Mouse (Mus musculus) MEL (cell line): ENCODE measurements around the gene Eef1a2. TPM values are rescaled to one million over a fixed set of nuclear protein-coding genes. Genes with fewer than 3 reads are reported as not detected.

Source experiments
- DNase-seq: peaks from one replicate; pipeline ENCODE4 v3.0.0; 2011; ENCODE audit warnings: low read depth, low spot score
- H3K27ac ChIP-seq: 2 replicates; pipeline ENCODE4 v1.5.1; 2012; ENCODE audit warnings: low read depth, mild to moderate bottlenecking, control low read depth, low read length, moderate library complexity; ENCODE audit not compliant: control insufficient read depth
- H3K27me3 ChIP-seq, 2 experiments: fragments of 150-350 bp in 1 of 2; sonication (generic) in 1 of 2; 2 replicates each; pipeline ENCODE4 v1.6.1; 2012; ENCODE audit warnings: low read length in 2 of 2, mild to moderate bottlenecking in 2 of 2, improper control_type of control experiment in 1 of 2, moderate library complexity in 1 of 2; ENCODE audit not compliant: insufficient read depth in 2 of 2, control insufficient read depth in 1 of 2
- H3K36me3 ChIP-seq, 2 experiments: 2 replicates each; pipeline ENCODE4 v1.6.1; 2012 to 2014; ENCODE audit warnings: low read length in 2 of 2, improper control_type of control experiment in 1 of 2, inconsistent platforms in 1 of 2, mild to moderate bottlenecking in 1 of 2; ENCODE audit not compliant: insufficient read depth in 2 of 2, control insufficient read depth in 1 of 2
- H3K4me1 ChIP-seq, 2 experiments: fragments of 150-350 bp in 1 of 2; sonication (generic) in 1 of 2; 2 replicates each; pipeline ENCODE4 v1.6.1; 2012; ENCODE audit warnings: low read length in 2 of 2, improper control_type of control experiment in 1 of 2, mild to moderate bottlenecking in 1 of 2; ENCODE audit not compliant: insufficient read depth in 2 of 2, control insufficient read depth in 1 of 2
- H3K4me3 ChIP-seq, 2 experiments: fragments of 150-350 bp in 1 of 2; sonication (generic) in 1 of 2; 2 replicates each; pipeline ENCODE4 v1.5.1; 2012; ENCODE audit warnings: low read depth in 2 of 2, low read length in 2 of 2, mild to moderate bottlenecking in 2 of 2, moderate library complexity in 2 of 2, control low read depth in 1 of 2, improper control_type of control experiment in 1 of 2; ENCODE audit not compliant: control insufficient read depth in 1 of 2, insufficient read depth in 1 of 2
- H3K79me2 ChIP-seq: 2 replicates; pipeline ENCODE4 v1.6.1; 2012; ENCODE audit warnings: mild to moderate bottlenecking, low read length, moderate library complexity; ENCODE audit not compliant: control insufficient read depth, poor library complexity, insufficient read depth
- H3K9ac ChIP-seq: 2 replicates; pipeline ENCODE4 v1.6.1; 2012; ENCODE audit warnings: low read depth, mild to moderate bottlenecking, control low read depth, low read length, moderate library complexity; ENCODE audit not compliant: control insufficient read depth, poor library complexity, severe bottlenecking
- H3K9me3 ChIP-seq: fragments of 150-350 bp; sonication (generic); replicated peaks from 2 replicates; pipeline ENCODE4 v1.6.1; 2012; ENCODE audit warnings: mild to moderate bottlenecking, low read length, improper control_type of control experiment, moderate library complexity; ENCODE audit not compliant: insufficient read depth
- CHD1 ChIP-seq: IDR thresholded peaks from 2 replicates; pipeline ENCODE4 v1.6.1; 2012; ENCODE audit warnings: low read depth, mild to moderate bottlenecking, inconsistent platforms, low read length, improper control_type of control experiment
- CHD2 ChIP-seq: IDR thresholded peaks from 2 replicates; pipeline ENCODE4 v1.6.1; 2011; ENCODE audit warnings: low read length, improper control_type of control experiment
- E2F4 ChIP-seq: IDR thresholded peaks from 2 replicates; pipeline ENCODE4 v1.6.1; 2011; ENCODE audit warnings: low read depth, low read length, improper control_type of control experiment, borderline replicate concordance
- ELF1 ChIP-seq: IDR thresholded peaks from 2 replicates; pipeline ENCODE4 v1.6.1; 2014; ENCODE audit warnings: low read depth, mild to moderate bottlenecking, inconsistent platforms, low read length, improper control_type of control experiment, moderate library complexity
- EP300 ChIP-seq, 2 experiments: IDR thresholded peaks; 2 replicates each; pipeline ENCODE4 v1.6.1; 2011; ENCODE audit warnings: improper control_type of control experiment in 2 of 2, low read length in 2 of 2, low read depth in 1 of 2, mild to moderate bottlenecking in 1 of 2
- ETS1 ChIP-seq: IDR thresholded peaks from 2 replicates; pipeline ENCODE4 v1.6.1; 2012; ENCODE audit warnings: low read depth, mild to moderate bottlenecking, inconsistent platforms, low read length, improper control_type of control experiment, moderate library complexity
- GABPA ChIP-seq: IDR thresholded peaks from 2 replicates; pipeline ENCODE4 v1.6.1; 2012; ENCODE audit warnings: low read depth, mild to moderate bottlenecking, inconsistent platforms, low read length, improper control_type of control experiment, moderate library complexity
- GATA1 ChIP-seq: IDR thresholded peaks from 2 replicates; pipeline ENCODE4 v1.6.1; 2011; ENCODE audit warnings: low read depth, low read length, improper control_type of control experiment
- JUND ChIP-seq: IDR thresholded peaks from 2 replicates; pipeline ENCODE4 v1.6.1; 2011; ENCODE audit warnings: low read depth, mild to moderate bottlenecking, improper control_type of control experiment, low read length
- KAT2A ChIP-seq: conservative IDR thresholded peaks from 2 replicates; pipeline ENCODE4 v1.6.1; 2012; ENCODE audit warnings: low read depth, low read length, improper control_type of control experiment, inconsistent platforms
- MAFK ChIP-seq: IDR thresholded peaks from 2 replicates; pipeline ENCODE4 v1.6.1; 2011; ENCODE audit warnings: low read depth, mild to moderate bottlenecking, low read length, improper control_type of control experiment, borderline replicate concordance
- MAX ChIP-seq: IDR thresholded peaks from 2 replicates; pipeline ENCODE4 v1.6.1; 2011; ENCODE audit warnings: low read length, improper control_type of control experiment
- MAZ ChIP-seq: IDR thresholded peaks from 2 replicates; pipeline ENCODE4 v1.6.1; 2012; ENCODE audit warnings: low read depth, mild to moderate bottlenecking, inconsistent platforms, low read length, improper control_type of control experiment
- MEF2A ChIP-seq: IDR thresholded peaks from 2 replicates; pipeline ENCODE4 v1.6.1; 2014; ENCODE audit warnings: low read depth, mild to moderate bottlenecking, inconsistent platforms, low read length, improper control_type of control experiment; ENCODE audit not compliant: poor library complexity, insufficient replicate concordance, severe bottlenecking; ENCODE audit errors: extremely low read depth
- MYC ChIP-seq: IDR thresholded peaks from 2 replicates; pipeline ENCODE4 v1.6.1; 2011; ENCODE audit warnings: low read depth, mild to moderate bottlenecking, low read length, improper control_type of control experiment, moderate library complexity
- NELFE ChIP-seq: IDR thresholded peaks from 2 replicates; pipeline ENCODE4 v1.6.1; 2011; ENCODE audit warnings: low read depth, low read length, improper control_type of control experiment
- POLR2A ChIP-seq, 2 experiments: IDR thresholded peaks; 2 replicates each; pipeline ENCODE4 v1.6.1; 2011 to 2012; ENCODE audit warnings: low read length in 2 of 2, mild to moderate bottlenecking in 2 of 2, control low read depth in 1 of 2, improper control_type of control experiment in 1 of 2, low read depth in 1 of 2, moderate library complexity in 1 of 2; ENCODE audit not compliant: control insufficient read depth in 1 of 2, insufficient read depth in 1 of 2, poor library complexity in 1 of 2
- POLR2AphosphoS2 ChIP-seq: IDR thresholded peaks from 2 replicates; pipeline ENCODE4 v1.6.1; 2011; ENCODE audit warnings: low read length, improper control_type of control experiment
- POLR2AphosphoS5 ChIP-seq: IDR thresholded peaks from 2 replicates; pipeline ENCODE4 v1.6.1; 2012; ENCODE audit warnings: low read depth, borderline replicate concordance, mild to moderate bottlenecking, inconsistent platforms, low read length, moderate library complexity, mixed read lengths
- RAD21 ChIP-seq: IDR thresholded peaks from 2 replicates; pipeline ENCODE4 v1.6.1; 2011; ENCODE audit warnings: mild to moderate bottlenecking, low read depth, low read length, improper control_type of control experiment
- SIN3A ChIP-seq: IDR thresholded peaks from 2 replicates; pipeline ENCODE4 v1.6.1; 2012; ENCODE audit warnings: low read length, improper control_type of control experiment, inconsistent platforms
- SMC3 ChIP-seq: IDR thresholded peaks from 2 replicates; pipeline ENCODE4 v1.6.1; 2011; ENCODE audit warnings: low read depth, low read length, improper control_type of control experiment
- TBP ChIP-seq: IDR thresholded peaks from 2 replicates; pipeline ENCODE4 v1.8.0; 2011; ENCODE audit warnings: low read depth, low read length, improper control_type of control experiment
- TCF12 ChIP-seq: IDR thresholded peaks from 2 replicates; pipeline ENCODE4 v1.6.1; 2014; ENCODE audit warnings: low read depth, mild to moderate bottlenecking, inconsistent platforms, low read length, improper control_type of control experiment, moderate library complexity
- UBTF ChIP-seq: IDR thresholded peaks from 2 replicates; pipeline ENCODE4 v1.6.1; 2012; ENCODE audit warnings: low read depth, mild to moderate bottlenecking, inconsistent platforms, low read length, improper control_type of control experiment, moderate library complexity, borderline replicate concordance; ENCODE audit not compliant: insufficient read depth
- USF1 ChIP-seq: IDR thresholded peaks from 2 replicates; pipeline ENCODE4 v1.6.1; 2014; ENCODE audit warnings: low read depth, mild to moderate bottlenecking, inconsistent platforms, low read length, improper control_type of control experiment, moderate library complexity
- USF2 ChIP-seq, 2 experiments: IDR thresholded peaks; 2 replicates each; pipeline ENCODE4 v1.6.1; 2011 to 2012; ENCODE audit warnings: improper control_type of control experiment in 2 of 2, low read length in 2 of 2, borderline replicate concordance in 1 of 2, inconsistent platforms in 1 of 2, low read depth in 1 of 2, mild to moderate bottlenecking in 1 of 2; ENCODE audit not compliant: insufficient read depth in 1 of 2
- ZC3H11A ChIP-seq: IDR thresholded peaks from 2 replicates; pipeline ENCODE4 v1.6.1; 2012; ENCODE audit warnings: low read depth, mild to moderate bottlenecking, inconsistent platforms, low read length, improper control_type of control experiment
- ZMIZ1 ChIP-seq: IDR thresholded peaks from 2 replicates; pipeline ENCODE4 v1.6.1; 2012; ENCODE audit warnings: low read depth, mild to moderate bottlenecking, inconsistent platforms, low read length, improper control_type of control experiment, moderate library complexity
- ZNF384 ChIP-seq: IDR thresholded peaks from 2 replicates; pipeline ENCODE4 v1.6.1; 2012; ENCODE audit warnings: low read depth, mild to moderate bottlenecking, inconsistent platforms, low read length, improper control_type of control experiment
- polyA plus RNA-seq, 2 experiments: library from polyadenylated mRNA; stranded (reverse) in 1 of 2; unstranded in 1 of 2; fragments of >175 nt in 1 of 2; fragments of >200 nt in 1 of 2; gene quantifications; 2 replicates each; pipeline versions ENCODE4 v1.2.1 to v1.2.4; 2012; ENCODE audit warnings: low replicate concordance in 2 of 2, low read depth in 1 of 2; ENCODE audit not compliant: insufficient read length in 2 of 2, insufficient read depth in 1 of 2, missing spikeins in 1 of 2
- total RNA-seq: library from RNA; depleted of rRNA; stranded (reverse); fragments of 300-350 nt; gene quantifications from 2 replicates; pipeline ENCODE4 v1.2.3, GENCODE M21; 2012

Eef1a2 gene
- total and polyA plus RNA-seq, 3 experiments, result not detected

GRCm38 (mm10) chr2:181188681-181189080, 31.9 kb upstream of the Eef1a2 start:
- TF ChIP-seq GATA1, result no peak
- TF ChIP-seq, all 39 proteins: peak for 0
- Histone ChIP-seq H3K4me1 (no peaks in the 10 kb centered on the region; a peak in 1 of 4 replicates), H3K9me3 (no peaks in the 10 kb centered on the region), H3K36me3 (no peaks in the 10 kb centered on the region), H3K79me2 (no peaks in the 10 kb centered on the region; the same call in 1 of the 2 replicates), H3K9ac (no peak overlapping the region), H3K27ac (no peak overlapping the region), H3K4me3 (no peak overlapping the region), H3K27me3 (peaks cover 2 to 5% of the 10 kb centered on the region in 2 experiments; a peak in 3 of 4 replicates)
- no peak for DNase-seq

GRCm38 (mm10) chr2:181187121-181188000, 30.5 kb upstream of the Eef1a2 start, which contains the start of gene Ppdpf:
Gene Ppdpf (plus strand): TSS chr2:181187247.
- no peaks in the 10 kb centered on the region for H3K27me3 ChIP-seq
- H3K79me2 ChIP-seq, result no peaks in the 10 kb centered on the region; the same call in 1 of the 2 replicates
- peak within 1 kb of the TSS; percentile 77 for H3K9ac ChIP-seq
- no peaks in the 10 kb centered on the region for H3K36me3 ChIP-seq
- H3K27ac ChIP-seq, result no peak within 1 kb of the TSS
- peak within 1 kb of the TSS; percentile 76 to 98 for H3K4me3 ChIP-seq
- no peaks in the 10 kb centered on the region; a peak in 1 of 4 replicates for H3K4me1 ChIP-seq
- peak; percentile 97 for DNase-seq
- H3K9me3 ChIP-seq, result no peaks in the 10 kb centered on the region
- no peak for TF ChIP-seq RAD21
- TF ChIP-seq CHD1, result no peak
- TF ChIP-seq USF2 (IDR thresholded peaks at IDR 0.05; ENCODE audit: borderline replicate concordance in 1 of 2, insufficient read depth in 1 of 2, low read depth in 1 of 2, low read length in 2 of 2), result no peak
- TF ChIP-seq POLR2AphosphoS5, result no peak
- TF ChIP-seq POLR2A (IDR thresholded peaks at IDR 0.05; ENCODE audit: control insufficient read depth in 1 of 2, insufficient read depth in 1 of 2, low read depth in 1 of 2, low read length in 2 of 2, poor library complexity in 1 of 2), result peak; percentile 32 to 54; a peak in 1 of 4 replicates
- no peak for TF ChIP-seq ZMIZ1
- no peak for TF ChIP-seq USF1
- TF ChIP-seq MAX, result no peak; the same call in 1 of the 2 replicates
- TF ChIP-seq KAT2A, result no peak
- no peak for TF ChIP-seq MEF2A
- TF ChIP-seq ETS1, result no peak
- no peak for TF ChIP-seq EP300 (IDR thresholded peaks at IDR 0.05; ENCODE audit: low read depth in 1 of 2, low read length in 2 of 2)
- no peak for TF ChIP-seq MAZ
- TF ChIP-seq TBP, result no peak
- no peak for TF ChIP-seq MYC
- TF ChIP-seq E2F4, result no peak
- TF ChIP-seq CHD2, result no peak
- TF ChIP-seq JUND, result no peak
- TF ChIP-seq UBTF, result no peak
- TF ChIP-seq MAFK, result no peak
- TF ChIP-seq NELFE, result no peak
- TF ChIP-seq GABPA, result no peak
- TF ChIP-seq ZNF384, result no peak
- no peak for TF ChIP-seq POLR2AphosphoS2
- TF ChIP-seq TCF12, result no peak; the same call in 1 of the 2 replicates
- no peak for TF ChIP-seq SIN3A
- TF ChIP-seq SMC3, result no peak
- no peak for TF ChIP-seq ZC3H11A
- TF ChIP-seq ELF1, result no peak
